Mouse (Mus musculus) lung, embryonic 14.5 days (tissue): ENCODE data around the gene Gm14151. TPM values are rescaled to one million over a fixed set of nuclear protein-coding genes. Genes with fewer than 3 reads are reported as not detected.
A peak's percentile ranks its signal among the peaks of the same experiment; 100 is the strongest.

Source experiments
- ATAC-seq: fragments of 200-750 bp; cut with Nextera tagmentation; 2 replicates; pipeline ENCODE4 v1.8.0; 2017; ENCODE audit warnings: mild to moderate bottlenecking, moderate TSS enrichment, moderate library complexity; ENCODE audit not compliant: insufficient read depth
- DNase-seq: peaks from one replicate; pipeline ENCODE4 v3.0.0-alpha.2; 2015
- H3K27ac ChIP-seq: fragments of 300-500 bp; sonication (generic); 2 replicates; pipeline ENCODE4 v1.5.1; 2014; ENCODE audit warnings: low read depth, mild to moderate bottlenecking, moderate library complexity
- H3K27me3 ChIP-seq: fragments of 300-500 bp; sonication (generic); 2 replicates; pipeline ENCODE4 v1.6.1; 2014; ENCODE audit warnings: low read length, control low read depth; ENCODE audit not compliant: insufficient read depth
- H3K36me3 ChIP-seq: fragments of 300-500 bp; sonication (generic); 2 replicates; pipeline ENCODE4 v1.6.1; 2014; ENCODE audit warnings: control low read depth; ENCODE audit not compliant: insufficient read depth
- H3K4me1 ChIP-seq: fragments of 300-500 bp; sonication (generic); 2 replicates; pipeline ENCODE4 v1.6.1; 2014; ENCODE audit warnings: antibody characterized with exemption, control low read depth; ENCODE audit not compliant: insufficient read depth
- H3K4me2 ChIP-seq: fragments of 300-500 bp; sonication (generic); 2 replicates; pipeline ENCODE4 v1.6.1; 2014; ENCODE audit warnings: mild to moderate bottlenecking
- H3K4me3 ChIP-seq: fragments of 300-500 bp; sonication (generic); 2 replicates; pipeline ENCODE4 v1.5.1; 2014; ENCODE audit warnings: low read depth, low read length
- H3K9ac ChIP-seq: fragments of 300-500 bp; sonication (generic); 2 replicates; pipeline ENCODE4 v1.6.1; 2014
- H3K9me3 ChIP-seq: fragments of 300-500 bp; sonication (generic); 2 replicates; pipeline ENCODE4 v1.6.1; 2016; ENCODE audit warnings: low read depth, low read length, control low read depth
- CTCF ChIP-seq: IDR thresholded peaks from 2 replicates; pipeline ENCODE4 v1.5.1; 2016; ENCODE audit warnings: antibody characterized with exemption, low read depth
- WGBS: fragments of 180-500 bp; shearing (Covaris S2); extraction: QIAGEN DNeasy Blood & Tissue Kit; methylation state at CpG from one replicate; pipeline ENCODE4 v1.1.7; 2014; 5-methylcytosine and 5-hydroxymethylcytosine counted together
- polyA plus RNA-seq: library from polyadenylated mRNA; unstranded; fragments of >200 nt; fragmentation: Nextera tagmentation; extraction: Ambion mirVana; gene quantifications from 2 replicates; pipeline ENCODE4 v1.2.1, GENCODE M21; 2014

The Gm14151 gene
- polyA plus RNA-seq, 1 experiment from 2014 or later: not detected

- DNase-seq: peak; percentile 11
- H3K9me3 ChIP-seq: peaks cover 3% of the 10 kb centered on the region; the same call in 1 of the 2 replicates
- no peaks in the 10 kb centered on the region for H3K36me3 ChIP-seq
- no peak for ATAC-seq
- H3K27me3 ChIP-seq: no peaks in the 10 kb centered on the region
- H3K4me3 ChIP-seq: peak overlapping the region; percentile 91
- peaks cover 8% of the 10 kb centered on the region; the same call in 1 of the 2 replicates for H3K4me1 ChIP-seq
- 51% methylated on average over 18 of the region's 18 CpGs for WGBS
- peak overlapping the region; percentile 30; the same call in 1 of the 2 replicates for H3K27ac ChIP-seq
- peak overlapping the region; percentile 86 for H3K4me2 ChIP-seq
- H3K9ac ChIP-seq: peak overlapping the region; percentile 99
- TF ChIP-seq CTCF: no peak
Measured at GRCm38 (mm10) chr2:151037876-151038552, 54.1 kb downstream of the Gm14151 start.

GRCm38 (mm10) chr2:151037292-151037691 lies 54.9 kb downstream of the Gm14151 start:
- Histone ChIP-seq H3K27me3 (no peaks in the 10 kb centered on the region), H3K27ac (no peak overlapping the region), H3K4me1 (peaks cover 8% of the 10 kb centered on the region; the same call in 1 of the 2 replicates), H3K36me3 (no peaks in the 10 kb centered on the region), H3K9me3 (peaks cover 3% of the 10 kb centered on the region; the same call in 1 of the 2 replicates), H3K4me3 (peak overlapping the region; percentile 91; the same call in 1 of the 2 replicates), H3K9ac (no peak overlapping the region), H3K4me2 (peak overlapping the region; percentile 86)
- ATAC-seq (no peak), DNase-seq (no peak)
- no peak for TF ChIP-seq CTCF
- 95% methylated on average over 1 of the region's 1 CpGs for whole genome bisulfite sequencing

Other genes starting within 250 kb of the Gm14151 start
- 59.2 and 67.2 TPM in 2 replicates for gene Abhd12, start 187.6 kb downstream of the Gm14151 start, polyA plus RNA-seq
- gene Gins1, start 186.9 kb downstream of the Gm14151 start, polyA plus RNA-seq: 55.4 and 58.1 TPM in 2 replicates
- gene Ninl, start 53.0 kb downstream of the Gm14151 start, polyA plus RNA-seq: 12.6 and 20.3 TPM in 2 replicates
- gene Nanp, start 53.0 kb downstream of the Gm14151 start, polyA plus RNA-seq: 48.5 and 49.9 TPM in 2 replicates
- gene Gm14147, start 5.9 kb upstream of the Gm14151 start, polyA plus RNA-seq: not detected in 2 replicates